Mouse (Mus musculus) myocyte (in vitro differentiated cells): Measurements from ENCODE around the gene Sox8. TPM values are rescaled to one million over a fixed set of nuclear protein-coding genes. Genes with fewer than 3 reads are reported as not detected.
A peak's percentile ranks its signal among the peaks of the same experiment; 100 is the strongest.

Source experiments
- H3K27me3 ChIP-seq: one replicate; pipeline ENCODE4 v1.6.1; 2011; ENCODE audit not compliant: control insufficient read depth, insufficient read depth, insufficient read length
- H3K36me3 ChIP-seq: one replicate; pipeline ENCODE4 v1.6.1; 2011; ENCODE audit not compliant: control insufficient read depth, insufficient read depth
- H3K4me2 ChIP-seq: one replicate; pipeline ENCODE4 v1.6.1; 2011; ENCODE audit warnings: low read depth, control low read depth
- H3K4me3 ChIP-seq: one replicate; pipeline ENCODE4 v1.5.1; 2011; ENCODE audit warnings: mild to moderate bottlenecking, control low read depth, moderate library complexity
- H3K79me2 ChIP-seq: one replicate; pipeline ENCODE4 v1.6.1; 2011; ENCODE audit not compliant: control insufficient read depth, insufficient read depth
- H3ac ChIP-seq: one replicate; pipeline ENCODE4 v1.6.1; 2011; ENCODE audit not compliant: control insufficient read depth, insufficient read length
- CEBPB ChIP-seq: IDR thresholded peaks from 2 replicates; pipeline ENCODE4 v1.6.1; 2011; ENCODE audit warnings: mild to moderate bottlenecking, moderate library complexity; ENCODE audit not compliant: poor library complexity, insufficient read depth, severe bottlenecking
- E2F4 ChIP-seq: IDR thresholded peaks from one replicate; pipeline ENCODE4 v1.6.1; 2011; ENCODE audit warnings: mild to moderate bottlenecking, control low read depth, moderate library complexity; ENCODE audit not compliant: insufficient read depth
- MAX ChIP-seq: IDR thresholded peaks from one replicate; pipeline ENCODE4 v1.6.1; 2011; ENCODE audit warnings: low read depth, mild to moderate bottlenecking, control low read depth
- MYOD1 ChIP-seq, 3 experiments: IDR thresholded peaks; one replicate each; pipeline ENCODE4 v1.6.1; 2011; ENCODE audit warnings: control low read depth in 2 of 3, low read depth in 2 of 3, mild to moderate bottlenecking in 2 of 3, moderate library complexity in 1 of 3; ENCODE audit not compliant: insufficient read length in 2 of 3, control insufficient read depth in 1 of 3
- MYOG ChIP-seq, 3 experiments: IDR thresholded peaks; one replicate each; pipeline ENCODE4 v1.6.1; 2011; ENCODE audit warnings: control low read depth in 2 of 3, low read depth in 2 of 3, mild to moderate bottlenecking in 2 of 3; ENCODE audit not compliant: insufficient read length in 2 of 3, control insufficient read depth in 1 of 3, insufficient read depth in 1 of 3
- POLR2A ChIP-seq: IDR thresholded peaks from one replicate; pipeline ENCODE4 v1.6.1; 2011; ENCODE audit warnings: low read depth, mild to moderate bottlenecking, control low read depth, moderate library complexity; ENCODE audit not compliant: insufficient read length
- POLR2AphosphoS2 ChIP-seq: IDR thresholded peaks from one replicate; pipeline ENCODE4 v1.6.1; 2011; ENCODE audit warnings: low read depth, control low read depth; ENCODE audit not compliant: insufficient read length
- REST ChIP-seq: IDR thresholded peaks from one replicate; pipeline ENCODE4 v1.6.1; 2011; ENCODE audit warnings: mild to moderate bottlenecking, control low read depth, moderate library complexity; ENCODE audit not compliant: insufficient read depth, insufficient read length
- SRF ChIP-seq: IDR thresholded peaks from one replicate; pipeline ENCODE4 v1.6.1; 2011; ENCODE audit warnings: low read depth; ENCODE audit not compliant: control insufficient read depth, insufficient read length
- TCF12 ChIP-seq: IDR thresholded peaks from one replicate; pipeline ENCODE4 v1.6.1; 2011; ENCODE audit warnings: mild to moderate bottlenecking, control low read depth; ENCODE audit not compliant: poor library complexity, insufficient read depth, severe bottlenecking
- TCF3 ChIP-seq: IDR thresholded peaks from one replicate; pipeline ENCODE4 v1.6.1; 2011; ENCODE audit warnings: low read depth, control low read depth; ENCODE audit not compliant: insufficient read length
- USF1 ChIP-seq: IDR thresholded peaks from one replicate; pipeline ENCODE4 v1.6.1; 2011; ENCODE audit warnings: low read depth, mild to moderate bottlenecking, control low read depth, moderate library complexity
- polyA plus RNA-seq: library from polyadenylated mRNA; unstranded; fragments of >200 nt; fragmentation: generic; extraction: Trizol; gene quantifications from one replicate; pipeline ENCODE4 v1.2.1, GENCODE M21; 2012; ENCODE audit warnings: missing spikeins

The Sox8 gene
- polyA plus RNA-seq, 1 experiment, result 14.3 TPM

- H3K4me2 ChIP-seq, result peak overlapping the region; percentile 74
- no peak overlapping the region for H3K4me3 ChIP-seq
- no peaks in the 10 kb centered on the region for H3K79me2 ChIP-seq
- no peak overlapping the region for H3ac ChIP-seq
- H3K36me3 ChIP-seq, result no peaks in the 10 kb centered on the region
- TF ChIP-seq MYOD1 (IDR thresholded peaks at IDR 0.05; ENCODE audit: control insufficient read depth in 1 of 3, insufficient read length in 2 of 3, low read depth in 2 of 3) (peak in 1 of 3 experiments; percentile 4), MYOG (IDR thresholded peaks at IDR 0.05; ENCODE audit: control insufficient read depth in 1 of 3, insufficient read depth in 1 of 3, insufficient read length in 2 of 3, low read depth in 2 of 3) (no peak)
- H3K27me3 ChIP-seq, result no peaks in the 10 kb centered on the region
Measured at GRCm38 (mm10) chr17:25556630-25557354, 13.7 kb downstream of the Sox8 start.

- Histone ChIP-seq H3K79me2 (no peaks in the 10 kb centered on the region), H3K4me2 (peak overlapping the region; percentile 74), H3K27me3 (no peaks in the 10 kb centered on the region), H3ac (no peak overlapping the region), H3K4me3 (no peak overlapping the region), H3K36me3 (no peaks in the 10 kb centered on the region)
- TF ChIP-seq POLR2AphosphoS2 (no peak), MYOD1 (IDR thresholded peaks at IDR 0.05; ENCODE audit: control insufficient read depth in 1 of 3, insufficient read length in 2 of 3, low read depth in 2 of 3) (peak in 2 of 3 experiments; percentile 39 to 61), CEBPB (no peak), MYOG (IDR thresholded peaks at IDR 0.05; ENCODE audit: control insufficient read depth in 1 of 3, insufficient read depth in 1 of 3, insufficient read length in 2 of 3, low read depth in 2 of 3) (peak in 1 of 3 experiments; percentile 34)
Measured at GRCm38 (mm10) chr17:25555666-25556629, 14.5 kb downstream of the Sox8 start.

- Histone ChIP-seq H3K4me3 (no peak overlapping the region), H3K79me2 (no peaks in the 10 kb centered on the region), H3K4me2 (no peak overlapping the region), H3ac (no peak overlapping the region), H3K36me3 (no peaks in the 10 kb centered on the region), H3K27me3 (no peaks in the 10 kb centered on the region)
- no peak for TF ChIP-seq MAX
- no peak for TF ChIP-seq USF1
Measured at GRCm38 (mm10) chr17:25555159-25555558, 15.3 kb downstream of the Sox8 start.

GRCm38 (mm10) chr17:25551313-25551712, 19.2 kb downstream of the Sox8 start:
- no peak overlapping the region for H3K4me3 ChIP-seq

GRCm38 (mm10) chr17:25550020-25550419, 20.5 kb downstream of the Sox8 start:
- Histone ChIP-seq H3K4me2 (no peak overlapping the region), H3K27me3 (no peaks in the 10 kb centered on the region), H3ac (no peak overlapping the region), H3K36me3 (no peaks in the 10 kb centered on the region), H3K79me2 (no peaks in the 10 kb centered on the region), H3K4me3 (no peak overlapping the region)
- TF ChIP-seq MYOD1 (IDR thresholded peaks at IDR 0.05; ENCODE audit: control insufficient read depth in 1 of 3, insufficient read length in 2 of 3, low read depth in 2 of 3), result no peak
- no peak for TF ChIP-seq POLR2A
- TF ChIP-seq POLR2AphosphoS2, result no peak

More at GRCm38 (mm10) chr17:25551313-25551712, 19.2 kb downstream of the Sox8 start:
- Histone ChIP-seq H3K4me2 (no peak overlapping the region), H3ac (no peak overlapping the region), H3K79me2 (no peaks in the 10 kb centered on the region), H3K27me3 (no peaks in the 10 kb centered on the region), H3K36me3 (no peaks in the 10 kb centered on the region)
- TF ChIP-seq MYOG (IDR thresholded peaks at IDR 0.05; ENCODE audit: control insufficient read depth in 1 of 3, insufficient read depth in 1 of 3, insufficient read length in 2 of 3, low read depth in 2 of 3), result no peak
- no peak for TF ChIP-seq MAX
- no peak for TF ChIP-seq TCF12
- TF ChIP-seq POLR2AphosphoS2, result no peak
- no peak for TF ChIP-seq POLR2A
- no peak for TF ChIP-seq MYOD1 (IDR thresholded peaks at IDR 0.05; ENCODE audit: control insufficient read depth in 1 of 3, insufficient read length in 2 of 3, low read depth in 2 of 3)
- no peak for TF ChIP-seq E2F4
- no peak for TF ChIP-seq CEBPB
- no peak for TF ChIP-seq TCF3
- TF ChIP-seq REST, result no peak
- TF ChIP-seq USF1, result no peak
- TF ChIP-seq SRF, result no peak
